Mouse (Mus musculus): ENCODE results near the gene Mog.
"Not testable (repeated sequence)": the region's sequence is repeated elsewhere in the genome, so short reads cannot be mapped to it uniquely, and the experiment has no call there.

Mog gene

GRCm38 (mm10) chr17:37045611-37046311 is 22.6 kb upstream of the Mog start, which contains the start of gene Gabbr1:
TSS of gene Gabbr1 (plus strand) at chr17:37045966.
- peak; percentile 86 to 94 for DNase-seq (ENCODE audit: inconsistent age in 2 of 2, low spot score in 1 of 2)

DNA sequence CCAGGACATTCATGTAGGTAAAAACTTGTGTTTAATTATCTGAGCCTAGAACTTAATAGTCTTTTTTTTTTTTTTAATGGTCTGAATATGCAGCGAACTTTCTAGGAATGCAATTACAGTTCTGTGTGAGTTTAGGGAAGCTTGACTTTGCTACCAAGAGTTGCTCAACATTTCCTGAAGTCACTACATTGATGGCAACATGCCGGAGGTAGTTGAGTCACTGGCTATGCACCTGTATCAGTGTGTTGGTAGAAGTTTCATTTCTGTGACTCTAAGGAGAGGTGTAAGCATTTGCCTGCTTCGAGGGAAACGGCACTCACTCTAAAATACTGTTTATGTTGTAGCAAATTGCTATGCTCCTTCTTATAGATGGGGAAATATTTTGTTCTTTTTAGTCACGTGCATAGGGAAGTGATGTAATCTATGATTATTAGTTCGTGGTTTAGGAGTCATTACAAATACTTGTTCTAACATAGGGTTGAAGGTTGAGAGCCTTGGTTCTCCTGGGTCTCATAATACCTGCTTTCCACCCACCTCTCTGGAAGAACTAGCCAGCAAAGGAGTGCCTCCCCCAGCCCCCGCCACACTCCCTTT is 21.6 kb upstream of the Mog start:
- DNase-seq (ENCODE audit: inconsistent age in 2 of 2, low spot score in 1 of 2) = no peak

- DNase-seq (ENCODE audit: inconsistent age in 2 of 2, low spot score in 1 of 2) = no peak
These were observed 16.1 kb upstream of the Mog start for GRCm38 (mm10) chr17:37039127-37039894.

DNA sequence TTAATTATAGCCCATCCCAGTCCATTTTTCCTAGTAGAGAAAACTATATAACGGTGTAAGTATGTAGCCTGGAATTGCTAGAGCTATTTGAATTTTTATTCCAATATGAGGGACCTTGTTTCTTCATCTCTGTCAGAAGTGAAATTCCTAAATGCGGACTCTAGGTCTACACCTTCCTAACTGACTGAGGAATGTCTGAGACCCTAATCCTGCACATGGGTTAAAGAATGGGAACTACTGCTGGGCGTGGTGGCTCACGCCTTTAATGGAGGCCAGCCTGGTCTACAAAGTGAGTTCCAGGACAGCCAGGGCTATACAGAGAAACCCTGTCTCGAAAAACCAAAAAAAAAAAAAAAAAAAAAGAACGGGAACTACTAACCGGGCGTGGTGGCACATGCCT is 6.0 kb upstream of the Mog start:
- DNase-seq (ENCODE audit: inconsistent age in 2 of 2, low spot score in 1 of 2) = no peak

GRCm38 (mm10) chr17:37028683-37029120 is 5.5 kb upstream of the Mog start:
- peak; percentile 88 to 96 for DNase-seq (ENCODE audit: inconsistent age in 2 of 2, low spot score in 1 of 2)

- no peak for DNase-seq (ENCODE audit: inconsistent age in 2 of 2, low spot score in 1 of 2)
These were observed 5.0 kb upstream of the Mog start for GRCm38 (mm10) chr17:37028212-37028611.

- DNase-seq (ENCODE audit: inconsistent age in 2 of 2, low spot score in 1 of 2) = no peak
These were observed 4.3 kb upstream of the Mog start for GRCm38 (mm10) chr17:37027486-37027885.

DNA sequence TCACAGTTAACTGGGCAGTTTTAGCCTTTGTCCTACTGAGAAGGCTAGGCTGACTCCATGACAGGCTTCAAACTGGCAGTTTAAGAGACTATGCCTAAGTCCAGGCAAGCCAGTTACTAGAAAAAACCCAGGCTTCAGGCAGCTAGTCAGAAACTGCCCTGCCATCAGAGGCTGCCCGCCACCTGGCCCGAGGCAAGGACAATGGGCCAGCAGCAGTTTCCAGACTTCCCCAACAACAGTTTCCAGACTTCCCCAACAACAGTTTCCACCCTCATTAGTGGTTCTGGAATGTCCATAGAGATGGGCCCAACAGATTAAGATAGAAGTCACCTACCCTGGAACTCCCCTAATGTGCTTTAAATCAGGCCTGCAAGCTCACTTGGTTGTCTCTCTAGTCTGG is 3.2 kb upstream of the Mog start:
- DNase-seq (ENCODE audit: inconsistent age in 2 of 2, low spot score in 1 of 2) = no peak

DNA sequence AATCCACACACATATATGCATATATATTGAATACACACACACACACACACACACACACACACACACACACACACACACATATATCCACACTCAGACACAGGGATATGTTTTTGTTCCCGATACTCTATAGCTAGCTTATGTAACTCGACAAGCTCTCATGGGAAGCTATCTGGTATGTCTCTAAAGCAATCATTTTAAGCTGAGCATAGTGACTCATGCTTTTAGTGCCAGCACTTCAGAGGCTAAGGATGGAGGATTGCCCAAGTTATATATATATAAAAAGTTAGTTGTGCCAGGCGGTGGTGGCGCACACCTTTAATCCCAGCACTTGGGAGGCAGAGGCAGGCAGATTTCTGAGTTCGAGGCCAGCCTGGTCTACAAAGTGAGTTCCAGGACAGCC is 4.0 kb downstream of the Mog start:
- not testable (repeated sequence) for DNase-seq (ENCODE audit: inconsistent age in 2 of 2, low spot score in 1 of 2)

GRCm38 (mm10) chr17:37018328-37018727 is 4.9 kb downstream of the Mog start:
- DNase-seq (ENCODE audit: inconsistent age in 2 of 2, low spot score in 1 of 2) = no peak

- no peak for DNase-seq (ENCODE audit: inconsistent age in 2 of 2, low spot score in 1 of 2)
These were observed 6.9 kb downstream of the Mog start for GRCm38 (mm10) chr17:37016333-37016732.

GRCm38 (mm10) chr17:37012141-37012540 is 11.1 kb downstream of the Mog start:
- no peak for DNase-seq (ENCODE audit: inconsistent age in 2 of 2, low spot score in 1 of 2)

GRCm38 (mm10) chr17:37011719-37012118 is 11.5 kb downstream of the Mog start:
- DNase-seq (ENCODE audit: inconsistent age in 2 of 2, low spot score in 1 of 2) = no peak

- no peak for DNase-seq (ENCODE audit: inconsistent age in 2 of 2, low spot score in 1 of 2)
These were observed 13.6 kb downstream of the Mog start for GRCm38 (mm10) chr17:37009460-37010042.

DNA sequence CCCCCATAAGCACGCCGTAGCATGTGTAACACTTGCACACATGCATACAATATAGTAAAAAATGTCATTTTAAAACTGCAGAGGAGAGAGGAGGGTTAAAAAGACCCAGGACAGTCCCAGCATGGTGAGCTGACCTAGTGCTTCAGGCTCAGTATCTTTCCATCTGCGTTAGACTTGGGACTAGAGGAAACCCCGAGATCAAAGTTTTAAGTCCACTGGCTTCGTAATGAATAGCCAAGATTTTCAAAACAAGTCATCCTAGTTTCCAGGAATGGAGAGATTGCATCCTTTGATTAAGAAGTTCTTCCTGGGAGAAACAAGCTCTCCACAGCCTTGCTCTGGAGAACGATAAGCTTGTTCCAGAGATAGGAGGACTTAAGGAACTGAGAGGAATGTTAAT is 15.0 kb downstream of the Mog start:
- no peak for DNase-seq (ENCODE audit: inconsistent age in 2 of 2, low spot score in 1 of 2)

DNA sequence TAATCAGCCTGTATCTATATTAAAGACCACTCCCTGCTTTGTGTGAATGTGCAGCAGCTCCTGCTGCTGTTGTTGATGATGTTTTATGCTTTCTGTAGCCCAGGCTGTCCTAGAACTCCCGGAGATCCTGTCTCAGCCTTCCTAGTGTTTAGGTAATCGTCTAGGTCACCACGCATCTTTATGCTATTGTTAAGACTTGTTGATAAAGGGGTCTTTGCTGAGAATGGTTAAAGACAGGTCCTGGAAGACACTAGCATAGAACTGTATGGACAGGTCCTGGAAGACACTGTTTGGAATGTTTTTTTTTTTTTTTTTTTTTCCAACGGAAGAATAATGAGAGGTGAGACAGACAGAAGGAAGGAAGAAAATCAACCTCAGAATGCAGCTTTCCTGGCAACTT is 19.8 kb downstream of the Mog start:
- DNase-seq (ENCODE audit: inconsistent age in 2 of 2, low spot score in 1 of 2) = no peak

- peak; percentile 37 to 74 for DNase-seq (ENCODE audit: inconsistent age in 2 of 2, low spot score in 1 of 2)
These were observed 20.6 kb downstream of the Mog start for GRCm38 (mm10) chr17:37002364-37003330.

- no peak for DNase-seq (ENCODE audit: inconsistent age in 2 of 2, low spot score in 1 of 2)
These were observed 22.3 kb downstream of the Mog start, which contains the start of gene Zfp57 for GRCm38 (mm10) chr17:37000863-37001262. TSS of gene Zfp57 (plus strand) at chr17:37001163.

DNA sequence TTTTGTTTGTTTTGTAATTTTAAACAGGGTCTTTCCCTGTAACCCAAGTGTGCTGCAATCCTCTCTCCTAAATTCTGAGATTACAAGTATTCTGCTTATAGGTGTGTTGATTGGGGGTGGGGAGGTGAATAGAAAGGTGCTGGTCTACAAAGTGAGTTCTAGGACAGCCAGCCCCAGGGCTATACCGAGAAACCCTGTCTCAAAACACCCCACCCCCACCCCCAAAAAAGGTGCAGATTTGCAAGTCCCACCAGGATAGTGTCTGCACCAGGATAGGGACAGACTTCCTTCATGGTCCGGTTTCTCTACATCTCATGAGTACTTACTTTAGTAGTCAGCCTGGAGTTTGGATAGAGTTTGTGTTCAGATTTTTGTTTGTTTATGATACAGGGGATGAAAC is 24.7 kb downstream of the Mog start:
- no peak for DNase-seq (ENCODE audit: inconsistent age in 2 of 2, low spot score in 1 of 2)

DNA sequence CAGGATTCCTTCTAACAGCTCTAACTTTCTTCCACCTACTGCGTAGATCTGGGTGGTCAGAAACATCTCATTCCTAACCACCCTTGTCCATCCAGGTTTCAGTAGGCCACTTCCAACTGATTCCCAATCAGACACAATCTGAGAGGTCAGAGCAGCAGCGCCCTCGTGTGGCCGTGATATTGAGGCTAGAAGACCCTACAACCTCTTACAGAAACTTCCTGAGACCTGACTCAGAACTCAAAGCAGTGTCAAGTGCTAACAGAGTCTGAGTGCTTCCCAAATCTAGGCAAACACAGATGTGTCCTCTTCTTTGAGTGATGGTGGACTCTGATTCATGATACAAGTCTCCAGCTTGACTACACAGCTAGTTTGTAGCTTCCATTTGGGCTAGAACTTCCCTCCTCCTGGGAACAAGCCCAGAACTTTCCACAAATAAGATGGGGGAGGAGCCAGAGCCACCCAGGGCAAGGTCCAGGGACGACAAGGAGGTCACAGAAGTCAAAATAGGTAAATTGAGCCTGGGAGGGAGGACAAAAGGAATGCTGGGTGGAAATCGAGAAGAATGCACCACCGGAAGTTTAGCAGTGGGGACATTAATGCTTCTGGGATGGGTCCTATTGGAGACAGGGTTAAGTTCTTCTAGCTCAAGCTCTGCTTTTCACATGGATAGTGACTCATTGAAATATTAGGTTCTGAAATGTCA is 26.0 kb downstream of the Mog start:
- DNase-seq (ENCODE audit: inconsistent age in 2 of 2, low spot score in 1 of 2) = peak; percentile 72 to 91

All from adrenal gland, adult (tissue).